Mouse (Mus musculus) heart, postnatal 4 days (tissue): ENCODE results near the gene Usp21. TPM values are rescaled to one million over a fixed set of nuclear protein-coding genes. Genes with fewer than 3 reads are reported as not detected.
A peak's percentile ranks its signal among the peaks of the same experiment; 100 is the strongest.
"Not testable (repeated sequence)": the region's sequence is repeated elsewhere in the genome, so short reads cannot be mapped to it uniquely, and the experiment has no call there.

ENCODE experiments used
- DNase-seq: peaks from one replicate; pipeline ENCODE4 v3.0.0; 2021
- total RNA-seq, 2 experiments: library from RNA; stranded (reverse); gene quantifications; 2 replicates each; pipeline ENCODE4 v1.2.3; 2021

Gene Usp21
- total RNA-seq, 2 experiments from 2014 or later = 23.2 to 23.7 TPM

DNA sequence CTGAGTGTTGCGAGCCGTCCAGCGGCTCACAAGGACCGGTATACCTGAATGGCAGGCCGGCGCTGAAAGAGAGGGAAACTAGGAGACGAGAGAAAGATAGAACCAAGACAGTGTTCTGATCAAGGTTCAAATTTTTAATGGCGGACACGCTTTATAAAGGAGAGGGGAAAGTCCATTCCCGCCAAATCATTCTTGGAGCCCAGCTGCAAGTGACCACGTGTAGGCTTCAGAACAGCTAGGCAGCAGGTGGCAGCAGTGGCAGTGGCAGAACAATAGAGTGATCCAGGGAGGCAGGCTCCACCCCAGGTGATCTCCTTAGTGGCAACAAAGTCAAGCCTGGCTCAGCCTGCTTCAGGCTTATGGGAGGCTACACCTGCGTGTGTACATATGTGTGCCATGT is 45.8 kb downstream of the Usp21 start:
- not testable (repeated sequence) for DNase-seq

DNA sequence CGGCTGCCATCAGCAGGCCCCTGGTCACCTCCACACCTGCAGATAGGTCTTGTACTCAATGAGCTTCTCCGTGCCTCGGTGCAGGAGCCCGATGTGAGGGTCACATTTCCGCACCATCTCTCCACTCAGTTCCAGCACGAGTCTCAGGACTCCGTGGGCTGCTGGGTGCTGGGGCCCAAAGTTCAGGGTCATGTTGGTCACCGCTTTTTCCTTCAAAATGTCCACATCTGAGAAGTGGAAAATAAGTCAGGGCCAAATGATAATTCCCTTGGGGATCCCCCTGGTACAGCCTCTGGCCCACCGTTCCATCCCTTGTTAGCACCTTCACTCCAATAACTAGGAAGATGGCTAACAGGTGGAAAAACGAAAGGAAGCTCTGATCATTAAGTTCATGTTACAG is 46.9 kb downstream of the Usp21 start:
- DNase-seq = no peak

DNA sequence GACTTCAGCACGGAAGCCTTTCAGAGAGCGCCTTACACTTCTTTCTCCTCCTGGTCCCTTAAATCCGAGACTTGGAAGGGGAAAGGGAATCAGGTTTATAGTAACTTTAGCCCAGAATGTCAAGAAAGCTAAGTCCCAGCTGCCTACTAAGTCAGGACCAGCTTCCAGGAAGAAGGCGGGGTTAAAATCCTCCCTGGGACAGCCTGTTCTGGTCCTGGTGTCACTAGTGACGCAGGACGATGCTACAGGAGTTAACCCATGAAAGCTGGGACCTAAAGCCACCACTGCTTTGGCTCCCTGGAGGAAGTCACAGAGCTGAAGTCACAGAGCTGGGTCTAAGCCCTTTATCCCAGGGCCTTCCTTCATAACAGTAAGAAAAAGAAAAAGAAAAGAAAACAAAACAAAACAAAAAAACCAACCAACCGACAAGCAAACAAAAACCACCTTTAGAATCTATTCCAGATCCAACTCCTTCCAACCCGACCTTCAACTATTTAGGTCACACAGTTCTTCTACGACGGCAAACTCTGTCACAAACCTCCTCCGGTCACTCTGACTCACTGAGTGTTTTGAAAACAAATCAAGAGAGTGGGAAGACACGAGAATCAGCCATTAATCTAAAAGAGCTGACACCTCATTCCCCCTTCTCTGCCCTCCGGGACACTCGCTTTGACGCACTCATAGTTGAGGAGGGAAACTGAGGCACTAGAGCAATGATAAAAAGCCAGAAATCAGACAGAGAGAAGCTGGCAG is 47.6 kb downstream of the Usp21 start:
- DNase-seq = peak; percentile 49

DNA sequence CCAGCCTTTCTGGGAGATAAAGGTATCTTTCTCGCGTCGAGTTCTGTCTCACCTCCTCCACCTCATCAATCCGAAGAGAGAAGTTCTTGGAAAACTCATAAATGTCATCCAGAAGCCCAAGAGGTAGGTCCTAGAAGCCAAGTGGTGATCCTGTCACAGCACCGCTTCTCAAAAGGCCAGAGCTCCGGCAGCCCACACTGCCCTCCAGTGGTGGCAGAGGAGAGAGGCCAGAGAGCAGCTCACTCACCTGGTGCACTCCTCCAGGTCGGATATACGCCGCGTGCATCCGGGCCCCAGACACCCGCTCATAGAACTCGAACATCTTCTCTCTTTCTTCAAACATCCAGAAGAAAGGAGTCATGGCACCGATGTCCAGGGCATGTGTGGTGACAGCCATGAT is 49.3 kb downstream of the Usp21 start:
- peak; percentile 76 for DNase-seq

DNA sequence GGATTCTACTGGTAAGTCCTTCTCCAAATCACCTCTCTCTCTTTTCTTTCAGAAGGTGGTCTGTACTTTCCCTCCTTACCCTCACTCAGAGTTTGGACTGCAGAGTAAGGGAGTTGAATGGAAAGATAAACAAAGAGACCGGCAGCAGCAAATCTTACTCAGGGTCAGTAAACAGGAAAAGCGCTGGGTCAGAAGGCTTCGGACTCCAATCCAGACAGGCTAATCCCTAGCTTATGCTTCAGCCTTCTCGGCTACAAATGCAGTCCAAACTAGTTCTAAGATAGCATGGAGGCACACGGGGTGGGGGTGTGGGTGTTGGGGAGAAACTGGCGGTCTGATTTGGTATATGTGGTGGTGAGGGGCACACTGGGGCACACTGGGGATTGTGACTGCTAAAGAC is 50.4 kb downstream of the Usp21 start:
- no peak for DNase-seq

DNA sequence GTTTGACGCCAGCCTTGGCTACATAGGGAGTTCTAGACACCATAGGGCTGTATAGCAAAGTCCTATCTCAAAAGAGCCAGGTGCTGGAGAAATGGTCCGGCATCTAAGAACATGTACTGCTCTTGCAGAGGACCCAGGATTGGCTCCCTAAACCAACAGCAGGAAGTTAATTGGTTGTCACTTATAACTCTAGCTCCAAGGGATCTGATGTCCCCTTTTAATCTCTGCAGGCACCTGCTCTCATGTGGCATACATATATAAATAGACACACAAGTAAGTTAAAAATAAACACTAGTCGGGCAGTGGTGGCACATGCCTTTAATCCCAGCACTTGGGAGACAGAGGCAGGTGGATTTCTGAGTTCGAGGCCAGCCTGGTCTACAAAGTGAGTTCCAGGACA is 52.0 kb downstream of the Usp21 start:
- DNase-seq = no peak

DNA sequence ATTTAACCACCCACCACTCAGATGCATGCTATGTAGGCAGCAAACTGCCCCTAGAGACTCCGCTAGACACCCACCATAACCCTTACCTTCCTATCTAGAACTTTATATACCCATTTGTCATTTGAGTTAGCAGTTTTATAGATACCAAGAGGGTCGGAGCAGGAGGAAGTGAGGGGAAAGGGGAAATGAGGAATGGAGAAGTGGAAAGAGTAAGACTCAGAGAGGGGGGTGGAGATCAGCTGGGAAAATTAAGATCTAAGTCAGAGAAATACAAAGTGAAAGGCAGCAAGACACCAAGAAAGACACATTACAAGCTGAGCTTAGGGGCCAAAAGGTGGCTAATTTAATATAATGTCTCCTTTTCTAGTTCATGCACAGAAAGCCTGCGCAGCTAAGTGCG is 53.3 kb downstream of the Usp21 start:
- no peak for DNase-seq

DNA sequence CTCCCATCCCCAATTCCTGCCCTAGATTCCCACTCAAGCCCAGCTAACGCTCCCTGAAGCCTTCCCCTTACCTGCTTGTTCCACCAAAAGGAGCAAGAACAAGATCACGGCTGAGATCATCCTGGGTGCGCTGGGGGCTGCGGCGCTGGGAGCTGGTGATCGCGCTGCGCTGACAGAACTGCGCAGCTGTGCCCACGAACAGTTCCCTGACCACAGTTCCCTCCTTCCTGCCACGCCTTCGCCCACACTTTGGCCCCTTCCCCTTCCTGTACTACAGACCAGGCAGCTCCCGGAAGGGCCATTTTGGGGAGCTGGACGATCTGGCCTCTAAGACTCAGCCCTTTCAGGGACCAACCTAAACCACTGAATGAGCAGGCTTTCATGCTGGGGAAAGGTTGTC is 53.7 kb downstream of the Usp21 start, which contains the start of gene Fcer1g:
Gene Fcer1g (minus strand): TSS at position 240 of the 400 bp plus-strand sequence.
- no peak for DNase-seq

DNA sequence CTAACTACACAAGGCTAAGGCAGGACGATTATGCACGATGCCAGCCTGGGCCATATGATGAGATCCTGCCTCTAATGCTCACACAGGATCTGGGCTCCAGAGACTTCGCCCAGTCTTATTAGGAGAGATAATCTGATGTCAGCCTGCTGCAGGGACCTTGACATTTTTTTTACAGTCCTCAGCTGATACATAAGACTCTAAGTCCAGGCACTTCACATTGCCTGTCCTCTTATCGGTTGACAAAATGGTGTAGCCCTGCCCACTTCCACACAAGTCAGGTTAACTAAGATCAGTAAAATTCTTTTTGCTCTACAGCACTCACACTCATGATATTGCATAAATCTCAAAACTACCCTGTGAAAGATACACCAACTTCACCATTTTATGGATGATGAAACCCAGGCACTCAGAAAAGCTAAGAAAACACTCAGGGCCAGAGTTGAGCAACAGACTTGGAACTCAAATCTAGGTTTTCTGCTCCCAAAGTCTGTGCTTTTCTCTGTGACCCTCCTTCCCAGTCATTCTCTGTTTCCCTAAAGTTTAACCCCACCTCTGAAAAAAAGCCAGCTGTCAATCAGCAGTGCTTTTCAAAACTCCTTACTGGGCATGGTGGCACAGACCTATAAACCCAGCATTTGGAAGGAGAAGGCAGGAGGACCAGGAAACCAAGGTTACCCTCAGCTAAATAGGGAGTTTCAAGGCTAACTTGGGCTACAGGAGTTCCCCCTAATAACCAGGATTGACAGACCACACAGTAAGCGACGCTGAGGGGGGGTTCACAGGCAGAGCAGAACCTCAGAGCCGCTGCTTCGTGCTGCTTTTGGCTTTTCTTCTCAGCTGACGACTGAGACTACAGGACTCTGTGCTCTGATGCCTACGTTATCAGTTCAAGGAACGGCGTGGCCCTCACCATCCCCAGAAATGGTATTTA is 54.7 kb downstream of the Usp21 start:
- DNase-seq = no peak

DNA sequence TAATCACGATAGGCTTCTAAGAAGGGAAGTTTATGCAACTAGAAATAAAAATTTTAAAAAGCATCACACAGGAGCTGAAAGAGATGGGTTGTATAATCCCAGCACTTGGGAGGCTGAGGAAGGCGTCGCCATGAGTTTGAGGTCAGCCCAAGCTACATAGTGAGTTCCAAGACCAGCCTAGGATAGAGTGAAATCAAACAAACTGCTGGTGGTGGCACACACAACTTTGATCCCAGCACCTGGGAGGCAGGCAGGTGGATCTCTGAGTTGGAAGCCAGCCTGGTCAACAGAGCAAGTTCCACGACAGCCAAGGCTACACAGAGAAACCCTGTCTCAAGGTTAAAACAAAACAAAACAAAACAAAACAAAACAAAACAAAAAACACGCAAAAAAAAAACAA is 55.4 kb downstream of the Usp21 start:
- DNase-seq = no peak

Other genes starting within 250 kb of the Usp21 start
- gene Fcgr3, start 223.1 kb downstream of the Usp21 start, total RNA-seq = 1 to 10 TPM; 4.2 to 4.6 TPM
- 1 to 10 TPM in 1 of 2 experiments, under 1 TPM in 1; 0.64 to 1.5 TPM for gene Cfap126, start 174.1 kb downstream of the Usp21 start, total RNA-seq
- gene Sdhc, start 137.4 kb downstream of the Usp21 start, total RNA-seq = 100 to 1,000 TPM; 847 to 901 TPM
- gene Mpz, start 137.3 kb downstream of the Usp21 start, total RNA-seq = 10 to 100 TPM in 1 of 2 experiments, 1 to 10 TPM in 1; 9.3 to 34.8 TPM
- 100 to 1,000 TPM; 109 to 138 TPM for gene Pcp4l1, start 91.7 kb downstream of the Usp21 start, total RNA-seq
- gene Nr1i3, start 74.0 kb downstream of the Usp21 start, total RNA-seq = not detected
- 10 to 100 TPM; 79.9 to 85.2 TPM for gene Tomm40l, start 65.5 kb downstream of the Usp21 start, total RNA-seq
- 1 to 10 TPM; 1.7 to 1.8 TPM for gene Apoa2, start 62.9 kb downstream of the Usp21 start, total RNA-seq
- 10 to 100 TPM in 1 of 2 experiments, 1 to 10 TPM in 1; 8.7 to 10.1 TPM for gene Fcer1g, start 53.6 kb downstream of the Usp21 start, total RNA-seq
- gene Adamts4, start 37.6 kb downstream of the Usp21 start, total RNA-seq = 1 to 10 TPM; 8.2 to 8.7 TPM
- gene Ndufs2, start 36.6 kb downstream of the Usp21 start, total RNA-seq = 100 to 1,000 TPM; 862 to 916 TPM
- gene B4galt3, start 17.7 kb downstream of the Usp21 start, total RNA-seq = 10 to 100 TPM; 26.7 to 29.9 TPM
- gene Ppox, start 6.8 kb downstream of the Usp21 start, total RNA-seq = 10 to 100 TPM; 22.3 to 23.4 TPM
- 100 to 1,000 TPM; 102 to 108 TPM for gene Ufc1, start 7.0 kb upstream of the Usp21 start, total RNA-seq
- gene Dedd, start 41.2 kb upstream of the Usp21 start, total RNA-seq = 10 to 100 TPM; 28.5 to 29.8 TPM
- gene Nit1, start 57.7 kb upstream of the Usp21 start, total RNA-seq = 10 to 100 TPM; 17.9 to 20.3 TPM
- gene Pfdn2, start 57.7 kb upstream of the Usp21 start, total RNA-seq = 10 to 100 TPM; 76.2 to 80.2 TPM
- under 1 TPM; 0.50 TPM for gene Klhdc9, start 72.8 kb upstream of the Usp21 start, total RNA-seq
- gene Nectin4, start 82.1 kb upstream of the Usp21 start, total RNA-seq = under 1 TPM; 0.07 TPM
- 1 to 10 TPM in 1 of 2 experiments, under 1 TPM in 1; 0.90 to 1.5 TPM for gene Arhgap30, start 101.0 kb upstream of the Usp21 start, total RNA-seq
- 10 to 100 TPM; 53.4 to 54.3 TPM for gene Usf1, start 123.3 kb upstream of the Usp21 start, total RNA-seq
- 1 to 10 TPM; 1.1 to 1.7 TPM for gene Tstd1, start 130.9 kb upstream of the Usp21 start, total RNA-seq
- gene F11r, start 149.5 kb upstream of the Usp21 start, total RNA-seq = 10 to 100 TPM; 57.1 to 58.1 TPM
- gene Alyref2, start 215.5 kb upstream of the Usp21 start, total RNA-seq = 1 to 10 TPM; 4.3 to 4.9 TPM
- not detected for gene Itln1, start 247.3 kb upstream of the Usp21 start, total RNA-seq